Mouse (Mus musculus): Measurements from ENCODE around the gene Tmco4. TPM values are rescaled to one million over a fixed set of nuclear protein-coding genes. Genes with fewer than 3 reads are reported as not detected.

Tmco4 gene
- polyA plus RNA-seq, 1 experiment from 2014 or later, result 1.2 TPM

DNA sequence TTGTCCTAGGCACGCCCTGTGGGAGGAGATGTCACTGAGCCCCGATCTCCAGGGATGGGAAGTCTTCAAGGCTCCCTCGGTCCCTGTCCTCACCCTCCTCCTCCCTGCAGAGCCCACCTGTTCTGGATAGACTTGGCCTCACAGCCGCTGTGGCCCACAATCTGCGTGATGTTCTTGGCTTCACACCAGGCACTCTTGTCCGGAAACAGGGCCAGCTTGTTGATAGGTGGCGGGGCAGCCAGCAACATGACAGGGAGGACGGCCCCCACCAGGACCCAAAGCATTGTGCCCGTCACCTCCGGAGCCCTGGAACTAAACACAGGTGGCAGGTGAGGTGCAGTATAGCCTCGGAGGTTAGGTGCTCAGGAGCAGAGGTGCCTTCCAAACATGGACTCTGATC lies 112.6 kb downstream of the Tmco4 start:
- WGBS, result 77% methylated on average over 11 of the region's 11 CpGs
- H3K27ac ChIP-seq (replicated peaks), result no peak overlapping the region
- ATAC-seq (ENCODE audit: low FRiP score), result no peak

DNA sequence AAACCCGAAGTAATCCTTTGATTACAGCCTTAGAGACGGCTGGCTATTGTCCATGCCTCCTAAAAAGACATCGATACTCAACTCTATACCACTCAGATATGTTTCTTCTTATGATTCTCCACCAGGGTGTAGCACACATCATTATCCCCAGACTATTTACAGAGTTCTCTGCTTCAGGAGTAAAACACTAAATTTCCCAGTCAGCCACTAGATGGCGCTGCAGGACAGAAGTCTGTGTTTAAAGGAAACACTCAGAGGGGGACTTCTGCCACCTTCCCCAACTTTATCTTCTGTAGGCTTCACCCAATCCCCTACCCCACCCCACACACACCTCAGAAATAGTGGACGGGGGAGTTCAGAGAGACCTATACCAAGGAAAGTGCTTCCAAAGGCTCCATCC lies 113.3 kb downstream of the Tmco4 start:
- Histone ChIP-seq H3K4me3 (replicated peaks) (no peak overlapping the region), H3K9ac (replicated peaks) (no peak overlapping the region), H3K4me2 (no peak overlapping the region), H3K4me1 (peaks cover 34% of the 10 kb centered on the region), H3K36me3 (no peaks in the 10 kb centered on the region), H3K27ac (replicated peaks) (no peak overlapping the region), H3K27me3 (replicated peaks) (peaks cover 16% of the 10 kb centered on the region), H3K9me3 (replicated peaks) (no peaks in the 10 kb centered on the region)
- WGBS, result 27% methylated on average over 5 of the region's 5 CpGs
- ATAC-seq (ENCODE audit: low FRiP score), result peak; percentile 36; the same call in 1 of the 2 replicates

More for the DNA sequence above, 112.6 kb downstream of the Tmco4 start:
- H3K4me1 ChIP-seq, result peaks cover 28% of the 10 kb centered on the region
- no peak overlapping the region for H3K4me2 ChIP-seq
- H3K27me3 ChIP-seq (replicated peaks), result peaks cover 9% of the 10 kb centered on the region
- H3K9me3 ChIP-seq (replicated peaks), result no peaks in the 10 kb centered on the region
- no peak overlapping the region for H3K9ac ChIP-seq (replicated peaks)
- H3K36me3 ChIP-seq, result no peaks in the 10 kb centered on the region
- H3K4me3 ChIP-seq (replicated peaks), result no peak overlapping the region

DNA sequence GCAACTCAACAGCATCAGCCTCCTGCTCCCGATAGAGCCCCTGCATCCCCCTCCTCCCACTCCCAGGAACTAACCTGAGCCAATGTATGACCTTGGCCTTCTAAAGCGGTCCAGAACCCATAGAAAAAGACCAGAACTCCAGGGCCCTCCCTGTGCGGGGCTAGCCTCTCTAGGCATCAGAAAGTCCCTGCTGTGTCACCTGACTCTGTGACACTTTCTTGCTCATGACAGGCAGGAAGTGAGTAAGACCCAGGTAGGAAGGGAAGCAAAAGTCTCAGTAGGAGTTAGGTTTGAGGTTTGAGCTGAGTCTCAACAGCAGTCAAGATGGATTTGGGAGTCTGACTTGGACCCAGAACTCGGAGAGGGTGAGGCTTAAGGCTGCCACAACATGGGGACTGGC lies 114.3 kb downstream of the Tmco4 start:
- Histone ChIP-seq H3K27ac (replicated peaks) (no peak overlapping the region), H3K4me3 (replicated peaks) (no peak overlapping the region), H3K9ac (replicated peaks) (no peak overlapping the region), H3K27me3 (replicated peaks) (peaks cover 25% of the 10 kb centered on the region), H3K4me2 (no peak overlapping the region), H3K36me3 (no peaks in the 10 kb centered on the region), H3K9me3 (replicated peaks) (no peaks in the 10 kb centered on the region), H3K4me1 (peaks cover 35% of the 10 kb centered on the region)
- no peak for ATAC-seq (ENCODE audit: low FRiP score)
- WGBS, result 73% methylated on average over 4 of the region's 4 CpGs

DNA sequence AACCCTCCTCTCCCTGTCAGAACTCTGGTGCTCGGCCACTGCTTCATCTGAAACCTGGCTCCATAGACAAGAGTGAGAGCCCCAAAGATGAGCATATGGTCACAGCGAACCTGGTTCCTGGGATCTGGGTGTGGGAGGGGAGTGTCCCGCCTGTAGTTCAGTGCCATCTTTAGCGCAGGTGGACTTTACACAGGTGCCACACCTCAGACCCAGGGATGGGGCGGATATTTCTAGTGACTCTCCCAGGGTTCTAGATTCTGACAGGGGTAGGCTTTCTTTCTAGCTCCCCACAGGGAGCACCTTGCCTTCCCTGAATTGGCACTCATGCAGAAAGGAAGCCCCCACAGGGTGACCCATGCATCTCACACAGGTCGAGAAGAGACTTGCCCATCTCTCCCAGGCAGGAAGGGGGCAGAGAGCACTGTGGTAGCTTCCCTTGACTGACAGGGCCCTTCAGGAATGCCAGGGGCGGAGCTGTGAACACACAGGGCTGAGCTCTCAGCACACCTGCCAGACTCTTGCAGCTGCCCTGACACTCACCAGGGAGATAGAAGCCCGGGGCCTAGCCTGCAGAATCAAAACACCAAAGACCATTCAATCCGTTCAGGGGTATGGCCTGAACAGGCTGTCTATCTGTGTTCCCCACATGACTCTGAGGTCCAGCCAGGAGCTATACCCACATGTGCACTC lies 116.4 kb downstream of the Tmco4 start:
- Histone ChIP-seq H3K27ac (replicated peaks) (no peak overlapping the region), H3K9me3 (replicated peaks) (no peaks in the 10 kb centered on the region), H3K4me3 (replicated peaks) (no peak overlapping the region), H3K9ac (replicated peaks) (no peak overlapping the region), H3K4me2 (no peak overlapping the region), H3K27me3 (replicated peaks) (peaks cover 46% of the 10 kb centered on the region), H3K36me3 (no peaks in the 10 kb centered on the region), H3K4me1 (peaks cover 33% of the 10 kb centered on the region)
- ATAC-seq (ENCODE audit: low FRiP score), result no peak
- 60% methylated on average over 9 of the region's 9 CpGs for WGBS

DNA sequence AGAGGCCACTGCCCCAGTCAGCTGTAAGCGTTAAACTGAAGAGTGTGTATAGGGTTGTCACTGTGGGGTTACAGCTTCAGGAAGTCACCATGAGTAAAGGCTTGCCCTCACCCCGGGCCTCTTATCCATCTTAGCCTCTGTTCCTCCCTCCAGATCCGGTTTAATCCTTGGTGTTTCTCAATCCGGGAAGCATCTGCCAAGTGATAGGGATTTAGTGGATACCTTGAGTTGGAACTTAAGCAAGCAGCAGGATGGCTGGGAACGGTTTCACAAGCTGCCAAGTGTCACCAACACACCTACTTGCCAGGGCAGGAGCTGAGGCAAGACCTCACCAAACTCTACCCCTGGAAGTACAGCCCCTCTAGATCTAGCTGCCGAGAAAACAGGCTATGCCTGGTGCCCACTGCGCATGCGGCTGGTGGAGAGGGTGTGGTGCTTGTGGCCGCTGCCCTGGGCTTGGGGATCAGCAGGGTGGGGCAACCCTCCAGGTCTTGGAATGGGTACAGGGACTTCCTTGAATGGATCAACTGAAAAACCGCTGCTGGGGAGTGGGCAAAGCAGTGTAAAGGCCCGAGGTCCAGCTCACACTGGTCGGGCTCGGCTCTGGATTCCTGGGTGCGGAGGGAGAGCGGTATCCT lies 117.7 kb downstream of the Tmco4 start:
- Histone ChIP-seq H3K36me3 (no peaks in the 10 kb centered on the region), H3K9me3 (replicated peaks) (no peaks in the 10 kb centered on the region), H3K4me3 (replicated peaks) (peak overlapping the region; percentile 55; the same call in 1 of the 2 replicates), H3K4me1 (peaks cover 35% of the 10 kb centered on the region), H3K9ac (replicated peaks) (no peak overlapping the region), H3K27ac (replicated peaks) (no peak overlapping the region), H3K27me3 (replicated peaks) (peaks cover 44% of the 10 kb centered on the region), H3K4me2 (peak overlapping the region; percentile 93)
- no peak for ATAC-seq (ENCODE audit: low FRiP score)
- 71% methylated on average over 15 of the region's 15 CpGs for WGBS

DNA sequence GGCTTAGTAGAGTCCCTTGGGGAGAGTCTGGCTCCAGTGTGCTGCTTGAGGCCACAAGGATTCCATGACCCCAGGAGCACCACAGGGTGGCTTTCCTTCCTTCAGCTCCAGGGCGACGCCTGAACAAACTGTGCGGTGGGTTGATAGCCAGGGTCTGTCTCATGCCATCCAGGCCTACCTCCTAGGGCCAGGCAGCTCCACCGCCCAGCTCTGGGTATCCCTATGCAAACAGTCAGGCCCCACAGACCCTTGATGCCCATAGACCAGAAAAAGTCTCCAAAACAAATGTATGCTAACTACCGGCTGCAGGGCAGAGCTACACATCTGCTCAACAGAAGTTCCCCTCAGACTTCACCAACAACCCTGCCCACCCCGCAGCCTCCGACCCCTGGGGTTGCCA lies 118.4 kb downstream of the Tmco4 start:
- Histone ChIP-seq H3K27me3 (replicated peaks) (peaks cover 43% of the 10 kb centered on the region), H3K9ac (replicated peaks) (0 out of 2 replicates have a peak overlapping the region, but pooled peaks have one; percentile 63), H3K4me2 (peak overlapping the region; percentile 93), H3K36me3 (no peaks in the 10 kb centered on the region), H3K27ac (replicated peaks) (peak overlapping the region; percentile 78; the same call in 1 of the 2 replicates), H3K9me3 (replicated peaks) (no peaks in the 10 kb centered on the region), H3K4me1 (peaks cover 33% of the 10 kb centered on the region), H3K4me3 (replicated peaks) (peak overlapping the region; percentile 55)
- no peak for ATAC-seq (ENCODE audit: low FRiP score)
- 32% methylated on average over 7 of the region's 7 CpGs for WGBS

DNA sequence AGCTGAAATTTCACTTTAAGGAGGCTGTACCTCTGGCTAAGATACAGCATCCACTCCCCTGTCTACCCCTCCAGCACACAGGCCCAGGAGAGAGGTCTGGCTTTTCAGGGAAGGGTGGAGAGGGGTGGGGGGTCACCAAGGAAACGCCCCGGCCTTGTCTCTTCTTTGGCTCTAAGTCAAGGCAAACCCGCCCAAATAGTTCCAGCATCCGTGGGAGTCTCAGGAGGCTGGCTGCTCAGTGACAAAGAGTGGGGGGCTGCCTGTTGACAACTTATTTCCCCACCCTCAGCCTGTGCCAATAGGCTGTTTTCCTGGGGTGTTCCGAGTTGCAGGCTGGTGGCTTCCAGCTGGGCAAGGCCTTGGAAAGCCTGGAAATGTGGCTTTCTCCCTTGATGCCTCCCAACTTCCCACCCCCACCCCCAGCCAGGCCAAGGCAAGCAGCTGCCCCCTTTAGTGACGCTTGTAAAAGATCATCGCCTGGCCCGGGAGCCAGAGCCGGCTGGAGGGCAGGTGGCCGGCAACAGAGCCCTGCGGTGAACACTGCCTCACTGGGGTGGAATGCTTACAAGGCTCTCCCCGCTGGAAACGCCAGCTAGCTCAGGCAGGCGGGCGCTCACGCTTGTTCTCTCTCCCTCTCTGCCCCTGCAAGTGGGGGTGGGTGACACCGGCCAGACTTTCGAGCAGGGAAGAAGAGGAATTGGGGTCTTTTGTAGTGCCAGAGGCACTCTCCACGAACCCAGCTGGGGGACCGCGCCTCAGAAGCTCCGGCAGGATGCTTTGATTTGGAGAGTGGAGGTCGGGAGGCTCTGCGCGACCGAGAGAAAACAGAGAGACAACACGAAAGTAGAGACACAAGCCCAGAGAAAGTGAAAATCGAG lies 119.0 kb downstream of the Tmco4 start:
- ATAC-seq (ENCODE audit: low FRiP score), result peak; percentile 42; the same call in 1 of the 2 replicates
- Histone ChIP-seq H3K36me3 (no peaks in the 10 kb centered on the region), H3K4me3 (replicated peaks) (peak overlapping the region; percentile 55), H3K9ac (replicated peaks) (peak overlapping the region; percentile 63), H3K27me3 (replicated peaks) (peaks cover 43% of the 10 kb centered on the region), H3K4me2 (peak overlapping the region; percentile 93), H3K9me3 (replicated peaks) (no peaks in the 10 kb centered on the region), H3K4me1 (peaks cover 33% of the 10 kb centered on the region), H3K27ac (replicated peaks) (peak overlapping the region; percentile 78)
- WGBS, result 3% methylated on average over 27 of the region's 28 CpGs

DNA sequence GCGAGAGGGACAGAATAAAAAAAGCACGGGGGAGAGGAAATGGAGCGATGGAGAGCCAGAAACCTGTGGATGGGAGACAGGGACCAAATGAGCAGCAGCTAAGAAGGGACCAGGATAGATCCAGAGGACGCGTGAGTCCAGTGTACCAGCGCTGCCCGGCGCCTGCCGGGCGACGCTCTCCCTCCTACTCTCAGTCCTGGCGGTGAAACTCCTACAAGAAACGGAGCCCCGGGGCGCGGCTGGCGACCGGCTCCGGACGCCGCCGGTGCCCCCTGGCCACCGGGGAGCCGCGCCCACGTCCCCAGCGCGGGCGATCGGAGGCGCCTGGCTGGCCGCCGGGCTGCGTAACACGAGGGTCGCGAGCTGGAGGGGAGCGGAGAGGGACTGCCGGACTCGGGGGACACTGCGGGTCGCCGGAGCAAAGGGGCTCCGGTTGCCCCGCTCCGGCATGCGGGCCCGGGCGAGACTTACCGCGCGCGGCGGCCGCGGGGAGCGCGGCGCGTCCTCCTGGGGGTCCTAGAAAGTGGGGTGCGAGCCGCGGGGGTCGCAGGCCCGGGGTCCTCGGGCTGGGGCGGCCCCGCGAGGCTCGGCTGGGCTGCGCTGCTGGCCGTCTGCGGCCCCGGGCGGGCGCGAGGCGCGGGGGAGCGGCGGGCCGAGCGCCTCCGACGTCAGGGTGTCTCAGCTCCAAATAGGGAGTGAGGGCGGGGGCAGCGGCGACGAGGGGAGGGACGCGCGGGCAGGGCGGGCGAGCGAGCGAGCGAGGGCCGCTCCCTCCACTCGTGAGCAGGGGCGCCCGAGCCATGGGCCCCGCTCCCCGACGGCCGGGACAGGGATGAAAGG lies 119.9 kb downstream of the Tmco4 start, which contains the start of gene Nbl1:
TSS of gene Nbl1 (minus strand) at position 638 of the 840 bp plus-strand sequence.
- H3K4me2 ChIP-seq, result peak within 1 kb of the TSS; percentile 93
- H3K9ac ChIP-seq (replicated peaks), result peak within 1 kb of the TSS; percentile 63
- H3K27ac ChIP-seq (replicated peaks), result peak within 1 kb of the TSS; percentile 78
- under 1% methylated on average over 65 of the region's 105 CpGs for WGBS
- no peak for ATAC-seq (ENCODE audit: low FRiP score)
- H3K36me3 ChIP-seq, result no peaks in the 10 kb centered on the region
- H3K9me3 ChIP-seq (replicated peaks), result no peaks in the 10 kb centered on the region
- H3K4me1 ChIP-seq, result peaks cover 33% of the 10 kb centered on the region
- peaks cover 43% of the 10 kb centered on the region for H3K27me3 ChIP-seq (replicated peaks)
- peak within 1 kb of the TSS; percentile 55 for H3K4me3 ChIP-seq (replicated peaks)

DNA sequence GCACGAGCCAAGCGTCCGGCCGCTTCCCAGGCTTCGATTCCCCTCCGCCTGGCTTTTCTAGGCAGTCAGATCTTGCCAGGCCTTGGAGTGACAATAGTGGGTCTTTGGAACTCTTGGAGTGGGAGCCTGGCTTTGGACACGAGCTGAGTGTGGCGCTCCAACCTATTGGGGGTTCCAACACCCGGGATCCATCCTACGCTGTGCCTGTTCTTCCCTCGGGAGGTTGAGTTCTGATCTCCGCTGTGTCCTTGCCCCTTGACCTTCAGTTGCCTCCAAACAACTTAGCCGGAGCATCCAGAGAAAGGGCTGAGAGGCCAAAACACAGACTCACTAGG lies 120.5 kb downstream of the Tmco4 start:
- peaks cover 43% of the 10 kb centered on the region for H3K27me3 ChIP-seq (replicated peaks)
- H3K27ac ChIP-seq (replicated peaks), result peak overlapping the region; percentile 78; the same call in 1 of the 2 replicates
- H3K9me3 ChIP-seq (replicated peaks), result no peaks in the 10 kb centered on the region
- H3K4me2 ChIP-seq, result peak overlapping the region; percentile 93
- H3K4me3 ChIP-seq (replicated peaks), result peak overlapping the region; percentile 55
- no peak for ATAC-seq (ENCODE audit: low FRiP score)
- 18% methylated on average over 13 of the region's 13 CpGs for WGBS
- no peaks in the 10 kb centered on the region for H3K36me3 ChIP-seq
- H3K4me1 ChIP-seq, result peaks cover 33% of the 10 kb centered on the region
- H3K9ac ChIP-seq (replicated peaks), result peak overlapping the region; percentile 63

DNA sequence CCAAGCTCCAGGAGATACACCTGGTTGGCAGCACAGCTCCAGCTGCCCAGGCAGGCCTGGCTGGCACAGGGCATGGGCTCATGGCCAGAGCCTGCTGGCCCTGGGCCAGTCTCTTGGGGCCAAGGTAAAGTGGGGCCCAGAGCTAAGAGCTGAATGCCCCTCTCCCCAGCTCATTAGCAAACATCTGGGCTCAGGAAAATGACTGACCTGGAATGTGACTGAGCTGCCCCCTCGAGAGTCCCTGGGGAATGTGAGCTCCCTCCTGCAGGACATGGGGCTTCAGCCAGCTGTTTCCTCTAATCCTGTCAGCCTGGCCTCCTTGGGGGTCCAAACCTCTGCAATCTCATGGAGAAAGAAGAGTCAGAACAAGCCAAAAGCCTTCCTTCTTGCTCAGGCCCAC lies 122.7 kb downstream of the Tmco4 start:
- ATAC-seq (ENCODE audit: low FRiP score), result no peak
- Histone ChIP-seq H3K9me3 (replicated peaks) (no peaks in the 10 kb centered on the region), H3K27ac (replicated peaks) (no peak overlapping the region), H3K4me1 (peaks cover 33% of the 10 kb centered on the region), H3K36me3 (no peaks in the 10 kb centered on the region), H3K4me3 (replicated peaks) (no peak overlapping the region), H3K9ac (replicated peaks) (no peak overlapping the region), H3K4me2 (no peak overlapping the region), H3K27me3 (replicated peaks) (peaks cover 40% of the 10 kb centered on the region)
- 57% methylated on average over 1 of the region's 1 CpGs for WGBS

DNA sequence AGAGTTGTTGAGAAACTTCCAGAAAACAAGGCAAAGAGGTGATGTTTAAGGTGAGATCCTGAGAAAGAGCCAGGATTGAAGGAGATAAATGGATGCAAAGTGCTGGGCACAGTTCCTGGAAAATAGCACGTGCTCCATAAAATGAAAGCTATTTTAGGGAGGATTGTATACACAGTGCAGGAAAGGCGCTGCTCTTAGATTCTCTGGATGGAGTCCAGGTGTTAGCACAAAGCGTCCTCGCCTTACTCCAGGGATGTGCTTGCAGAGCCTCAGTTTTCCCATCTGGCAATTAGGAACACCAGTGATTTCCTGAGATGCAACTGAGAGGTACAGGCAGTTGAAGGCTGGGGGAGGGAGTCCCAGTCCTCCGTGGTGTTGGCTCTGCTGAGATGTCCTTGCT lies 123.5 kb downstream of the Tmco4 start:
- Histone ChIP-seq H3K36me3 (0 out of 2 replicates have a peak, but pooled peaks cover 2% of the 10 kb centered on the region), H3K9me3 (replicated peaks) (no peaks in the 10 kb centered on the region), H3K4me3 (replicated peaks) (no peak overlapping the region), H3K27me3 (replicated peaks) (peaks cover 32% of the 10 kb centered on the region), H3K9ac (replicated peaks) (no peak overlapping the region), H3K27ac (replicated peaks) (no peak overlapping the region), H3K4me2 (no peak overlapping the region), H3K4me1 (peaks cover 25% of the 10 kb centered on the region)
- no peak for ATAC-seq (ENCODE audit: low FRiP score)
- 76% methylated on average over 5 of the region's 5 CpGs for WGBS

Measured in neural tube, embryonic 15.5 days (tissue).